Mouse (Mus musculus) embryonic facial prominence, embryonic 14.5 days (tissue): Measurements from ENCODE around the gene 2310057N15Rik. TPM values are rescaled to one million over a fixed set of nuclear protein-coding genes. Genes with fewer than 3 reads are reported as not detected.
"Not testable (repeated sequence)": the region's sequence is repeated elsewhere in the genome, so short reads cannot be mapped to it uniquely, and the experiment has no call there.

Source experiments
- ATAC-seq: fragments of 200-750 bp; cut with Nextera tagmentation; 2 replicates; pipeline ENCODE4 v1.8.0; 2017; ENCODE audit warnings: low read depth, moderate number of reproducible peaks, moderate TSS enrichment
- DNase-seq: peaks from one replicate; pipeline ENCODE4 v3.0.0-alpha.2; 2015; ENCODE audit warnings: low spot score
- H3K27ac ChIP-seq: fragments of 300-500 bp; sonication (generic); replicated peaks from 2 replicates; pipeline ENCODE4 v1.5.1; 2014; ENCODE audit warnings: low read depth, mild to moderate bottlenecking, low read length, moderate library complexity
- H3K27me3 ChIP-seq: fragments of 300-500 bp; sonication (generic); replicated peaks from 2 replicates; pipeline ENCODE4 v1.6.1; 2014; ENCODE audit warnings: low read length; ENCODE audit not compliant: control insufficient read depth, insufficient read depth
- H3K36me3 ChIP-seq: fragments of 300-500 bp; sonication (generic); 2 replicates; pipeline ENCODE4 v1.6.1; 2014; ENCODE audit warnings: low read length, mixed read lengths; ENCODE audit not compliant: control insufficient read depth, insufficient read depth
- H3K4me1 ChIP-seq: fragments of 300-500 bp; sonication (generic); 2 replicates; pipeline ENCODE4 v1.6.1; 2014; ENCODE audit warnings: antibody characterized with exemption, low read length; ENCODE audit not compliant: control insufficient read depth, insufficient read depth
- H3K4me2 ChIP-seq: fragments of 300-500 bp; sonication (generic); 2 replicates; pipeline ENCODE4 v1.6.1; 2014; ENCODE audit warnings: low read depth, mild to moderate bottlenecking, low read length, moderate library complexity, mixed read lengths
- H3K4me3 ChIP-seq: fragments of 300-500 bp; sonication (generic); 2 replicates; pipeline ENCODE4 v1.5.1; 2014; ENCODE audit warnings: low read depth, mild to moderate bottlenecking, low read length
- H3K9ac ChIP-seq: fragments of 300-500 bp; sonication (generic); 2 replicates; pipeline ENCODE4 v1.6.1; 2014; ENCODE audit warnings: low read depth, mild to moderate bottlenecking, low read length, moderate library complexity, mixed read lengths
- H3K9me3 ChIP-seq: fragments of 300-500 bp; sonication (generic); 2 replicates; pipeline ENCODE4 v1.6.1; 2016; ENCODE audit warnings: low read length; ENCODE audit not compliant: control insufficient read depth
- WGBS: fragments of 180-500 bp; shearing (Covaris S2); extraction: QIAGEN DNeasy Blood & Tissue Kit; methylation state at CpG from one replicate; pipeline ENCODE4 v1.1.7; 2014; 5-methylcytosine and 5-hydroxymethylcytosine counted together
- polyA plus RNA-seq: library from polyadenylated mRNA; unstranded; fragments of >200 nt; fragmentation: Nextera tagmentation; extraction: Ambion mirVana; gene quantifications from 2 replicates; pipeline ENCODE4 v1.2.1, GENCODE M21; 2014

Gene 2310057N15Rik
- polyA plus RNA-seq: not detected in 2 replicates

DNA sequence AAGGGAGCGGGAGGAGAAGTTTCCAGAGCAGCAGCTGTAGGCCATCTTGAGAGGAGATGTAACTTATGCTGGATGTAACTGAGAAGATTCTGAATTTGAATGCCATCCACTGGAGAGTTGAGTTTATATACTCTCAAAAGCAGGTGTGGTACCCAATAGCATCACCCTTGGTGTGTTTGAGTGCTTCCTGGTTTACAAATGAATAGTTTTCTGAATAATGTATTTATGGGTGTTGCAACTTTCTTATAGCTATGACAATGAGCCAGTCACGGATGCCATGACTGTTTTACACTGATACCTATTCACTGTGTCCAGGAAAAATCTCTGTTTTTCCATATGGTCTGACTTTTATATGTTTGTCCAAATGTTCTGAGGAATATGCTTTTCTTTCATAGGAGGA, at the start of gene 2310057N15Rik:
TSS of gene 2310057N15Rik (minus strand) at position 101 of the 400 bp plus-strand sequence.
- 80% methylated on average over 2 of the region's 2 CpGs for WGBS
- ATAC-seq: no peak
- no peaks in the 10 kb centered on the region for H3K9me3 ChIP-seq

DNA sequence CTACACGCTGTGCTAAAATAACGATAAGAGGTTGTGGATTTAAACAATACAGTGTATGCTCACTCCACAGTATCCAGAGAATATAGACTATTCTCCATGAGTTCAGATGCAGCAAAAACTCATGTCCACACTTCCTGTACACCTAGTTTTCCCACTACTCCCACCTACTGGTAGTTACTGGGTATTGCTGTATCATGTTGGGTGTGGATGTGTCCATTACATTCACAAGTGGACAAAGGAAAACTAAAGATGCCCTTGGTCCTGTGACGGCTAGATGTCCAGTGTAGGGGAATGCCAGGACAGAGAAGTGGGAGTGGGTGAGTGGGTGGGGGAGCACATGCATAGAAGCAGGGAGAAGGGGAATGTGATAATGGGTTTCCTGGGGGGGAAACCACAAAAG, 49.7 kb upstream of the 2310057N15Rik start:
- Histone ChIP-seq H3K9ac (no peak overlapping the region), H3K36me3 (no peaks in the 10 kb centered on the region), H3K27ac (no peak overlapping the region), H3K9me3 (no peaks in the 10 kb centered on the region), H3K4me3 (no peak overlapping the region), H3K27me3 (no peaks in the 10 kb centered on the region), H3K4me2 (no peak overlapping the region), H3K4me1 (no peaks in the 10 kb centered on the region)
- peak; percentile 15 for DNase-seq
- WGBS: 78% methylated on average over 3 of the region's 3 CpGs
- no peak for ATAC-seq

More for the DNA sequence above, at the start of gene 2310057N15Rik:
- H3K4me1 ChIP-seq: no peaks in the 10 kb centered on the region
- no peak within 1 kb of the TSS for H3K4me3 ChIP-seq
- H3K27me3 ChIP-seq: no peaks in the 10 kb centered on the region
- no peak within 1 kb of the TSS for H3K9ac ChIP-seq
- H3K36me3 ChIP-seq: no peaks in the 10 kb centered on the region
- no peak for DNase-seq
- H3K27ac ChIP-seq: no peak within 1 kb of the TSS
- H3K4me2 ChIP-seq: no peak within 1 kb of the TSS

DNA sequence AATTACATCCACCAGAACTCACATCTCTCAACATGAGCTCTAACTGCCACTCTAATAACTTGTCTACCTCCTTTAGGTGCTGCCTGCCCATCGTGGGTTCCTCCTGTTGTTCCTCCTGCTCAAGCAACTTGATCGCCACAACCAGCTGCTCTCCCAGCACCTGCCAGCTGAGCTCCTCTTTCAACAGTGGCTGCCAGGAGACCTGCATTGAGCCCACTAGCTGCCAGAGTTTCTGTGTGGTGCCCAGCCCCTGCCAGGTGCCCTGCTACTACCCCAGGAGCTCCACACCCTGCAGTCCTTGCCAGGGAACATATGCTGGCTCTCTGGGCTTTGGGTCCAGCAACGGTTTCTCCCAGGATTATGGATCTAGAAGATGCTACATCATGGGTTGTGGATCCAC, 46.1 kb upstream of the 2310057N15Rik start, which contains the start of gene Krtap15:
TSS of gene Krtap15 (plus strand) at position 150 of the 400 bp plus-strand sequence.
- 69% methylated on average over 3 of the region's 3 CpGs for WGBS
- DNase-seq (no peak), ATAC-seq (peak; percentile 44; the same call in 1 of the 2 replicates)

DNA sequence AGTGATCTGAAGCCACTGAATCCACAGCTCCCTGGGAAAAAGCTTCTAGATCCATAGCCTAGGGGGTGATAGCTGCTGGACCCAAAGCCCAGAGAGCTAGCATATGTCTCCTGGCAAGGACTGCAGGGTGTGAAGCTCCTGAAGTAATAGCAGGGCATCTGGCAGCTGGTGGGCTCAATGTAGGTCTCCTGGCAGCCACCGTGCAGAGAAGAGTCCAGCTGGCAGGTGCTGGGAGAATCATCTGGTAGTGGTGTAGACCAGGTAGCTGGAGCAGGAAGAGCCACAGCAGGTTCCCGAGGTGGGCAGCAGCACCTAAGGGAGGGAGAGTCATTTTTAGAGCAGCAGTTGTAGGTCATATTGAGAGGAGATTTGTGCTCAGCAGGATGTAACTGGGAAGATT, 37.8 kb upstream of the 2310057N15Rik start, which contains the start of gene Gm20741:
TSS of gene Gm20741 (minus strand) at position 394 of the 400 bp plus-strand sequence.
- Histone ChIP-seq H3K27me3 (no peaks in the 10 kb centered on the region), H3K9me3 (no peaks in the 10 kb centered on the region), H3K4me2 (no peak within 1 kb of the TSS), H3K4me3 (no peak within 1 kb of the TSS), H3K27ac (no peak within 1 kb of the TSS), H3K9ac (no peak within 1 kb of the TSS), H3K36me3 (no peaks in the 10 kb centered on the region), H3K4me1 (no peaks in the 10 kb centered on the region)
- DNase-seq (no peak), ATAC-seq (no peak)
- 72% methylated on average over 2 of the region's 2 CpGs for WGBS

More for the DNA sequence above, 46.1 kb upstream of the 2310057N15Rik start, which contains the start of gene Krtap15:
- Histone ChIP-seq H3K9ac (no peak within 1 kb of the TSS), H3K9me3 (no peaks in the 10 kb centered on the region), H3K36me3 (no peaks in the 10 kb centered on the region), H3K27ac (no peak within 1 kb of the TSS), H3K4me2 (no peak within 1 kb of the TSS), H3K4me3 (no peak within 1 kb of the TSS), H3K4me1 (no peaks in the 10 kb centered on the region), H3K27me3 (no peaks in the 10 kb centered on the region)

DNA sequence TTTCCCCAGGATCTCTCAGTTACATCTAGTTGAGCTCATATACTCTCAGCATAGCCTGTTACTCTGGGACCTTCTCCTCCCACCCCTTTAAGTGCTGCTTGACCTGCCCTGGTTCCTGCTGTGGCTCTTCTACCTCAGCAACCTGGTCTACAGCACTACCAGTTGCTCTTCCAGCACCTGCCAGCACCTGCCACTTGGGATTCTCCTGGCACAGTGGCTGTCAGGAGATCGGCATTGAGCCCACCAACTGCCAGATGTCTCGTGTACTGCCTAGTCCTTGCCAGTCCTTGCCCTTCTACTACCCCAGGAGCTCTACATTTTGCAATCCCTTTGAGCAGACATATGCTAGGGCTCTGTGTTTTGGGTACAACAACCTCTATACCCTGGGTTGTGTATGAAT, 12.8 kb upstream of the 2310057N15Rik start:
- Histone ChIP-seq H3K9me3 (0 out of 2 replicates have a peak, but pooled peaks cover 3% of the 10 kb centered on the region), H3K36me3 (no peaks in the 10 kb centered on the region), H3K27ac (no peak overlapping the region), H3K4me3 (no peak overlapping the region), H3K4me1 (no peaks in the 10 kb centered on the region), H3K4me2 (no peak overlapping the region), H3K9ac (no peak overlapping the region), H3K27me3 (no peaks in the 10 kb centered on the region)
- DNase-seq: no peak
- 74% methylated on average over 2 of the region's 2 CpGs for whole genome bisulfite sequencing
- no peak for ATAC-seq

DNA sequence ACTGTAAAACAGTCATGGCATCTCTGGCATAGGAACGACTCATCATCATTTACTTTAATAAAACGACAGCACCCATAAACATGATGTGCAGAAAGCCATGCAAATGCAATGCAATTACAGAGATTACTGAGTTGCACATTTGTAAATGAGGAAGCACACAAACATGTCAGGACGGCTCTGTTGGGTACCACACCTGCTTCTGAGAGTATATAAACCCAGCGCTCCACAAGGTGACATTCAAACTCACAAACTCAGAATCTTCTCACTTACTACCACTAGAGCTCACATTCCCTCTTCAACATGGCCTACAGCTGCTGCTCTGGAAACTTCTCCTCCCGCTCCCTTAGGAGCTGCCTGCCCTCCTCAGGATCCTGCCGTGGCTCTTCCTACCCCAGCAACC, 3.6 kb upstream of the 2310057N15Rik start, which contains the start of gene Gm5965:
TSS of gene Gm5965 (plus strand) at position 301 of the 400 bp plus-strand sequence.
- WGBS: 83% methylated on average over 5 of the region's 6 CpGs
- no peak within 1 kb of the TSS for H3K4me3 ChIP-seq
- no peak within 1 kb of the TSS for H3K27ac ChIP-seq
- H3K4me2 ChIP-seq: no peak within 1 kb of the TSS
- DNase-seq (no peak), ATAC-seq (no peak)
- no peak within 1 kb of the TSS for H3K9ac ChIP-seq
- no peaks in the 10 kb centered on the region for H3K4me1 ChIP-seq
- no peaks in the 10 kb centered on the region for H3K9me3 ChIP-seq
- H3K27me3 ChIP-seq: no peaks in the 10 kb centered on the region
- H3K36me3 ChIP-seq: no peaks in the 10 kb centered on the region

DNA sequence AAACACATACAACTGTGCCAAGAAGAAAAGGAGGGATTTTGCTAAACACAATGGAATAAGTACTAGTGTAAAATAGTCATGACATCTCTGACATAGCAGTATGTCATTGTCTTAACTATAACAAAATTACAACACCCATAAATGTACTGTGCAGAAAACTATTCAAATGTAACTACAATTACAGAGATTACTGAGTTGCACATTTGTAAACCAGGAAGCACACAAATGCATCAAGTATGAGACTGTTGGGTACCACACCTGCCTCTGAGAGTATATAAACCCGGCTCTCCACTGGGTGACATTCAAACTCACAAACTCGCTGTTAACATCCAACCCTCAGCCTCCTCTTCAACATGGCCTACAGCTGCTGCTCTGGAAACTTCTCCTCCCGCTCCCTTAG, 15.5 kb downstream of the 2310057N15Rik start, which contains the start of gene 2310034C09Rik:
TSS of gene 2310034C09Rik (plus strand) at position 301 of the 400 bp plus-strand sequence.
- H3K4me2 ChIP-seq, H3K4me3 ChIP-seq, H3K9ac ChIP-seq, H3K4me1 ChIP-seq, H3K27ac ChIP-seq, H3K36me3 ChIP-seq, ATAC-seq, H3K27me3 ChIP-seq, DNase-seq, H3K9me3 ChIP-seq: not testable (repeated sequence)
- WGBS: 81% methylated on average over 3 of the region's 3 CpGs

DNA sequence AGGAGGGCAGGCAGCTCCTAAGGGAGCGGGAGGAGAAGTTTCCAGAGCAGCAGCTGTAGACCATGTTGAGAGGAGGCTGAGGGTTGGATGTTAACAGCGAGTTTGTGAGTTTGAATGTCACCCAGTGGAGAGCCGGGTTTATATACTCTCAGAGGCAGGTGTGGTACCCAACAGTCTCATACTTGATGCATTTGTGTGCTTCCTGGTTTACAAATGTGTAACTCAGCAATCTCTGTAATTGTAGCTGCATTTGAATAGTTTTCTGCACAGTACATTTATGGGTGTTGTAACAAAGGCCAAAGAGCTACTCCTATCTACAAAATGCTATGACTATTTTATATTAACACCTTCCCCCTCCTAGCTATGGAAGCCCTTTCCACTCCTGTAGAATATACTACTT, 22.5 kb downstream of the 2310057N15Rik start, which contains the start of gene Krtap13:
TSS of gene Krtap13 (minus strand) at position 101 of the 400 bp plus-strand sequence.
- not testable (repeated sequence) for ATAC-seq, H3K9ac ChIP-seq, DNase-seq, H3K27me3 ChIP-seq, H3K4me2 ChIP-seq, H3K36me3 ChIP-seq, H3K4me3 ChIP-seq, H3K9me3 ChIP-seq, H3K27ac ChIP-seq, H3K4me1 ChIP-seq
- 83% methylated on average over 2 of the region's 3 CpGs for WGBS

DNA sequence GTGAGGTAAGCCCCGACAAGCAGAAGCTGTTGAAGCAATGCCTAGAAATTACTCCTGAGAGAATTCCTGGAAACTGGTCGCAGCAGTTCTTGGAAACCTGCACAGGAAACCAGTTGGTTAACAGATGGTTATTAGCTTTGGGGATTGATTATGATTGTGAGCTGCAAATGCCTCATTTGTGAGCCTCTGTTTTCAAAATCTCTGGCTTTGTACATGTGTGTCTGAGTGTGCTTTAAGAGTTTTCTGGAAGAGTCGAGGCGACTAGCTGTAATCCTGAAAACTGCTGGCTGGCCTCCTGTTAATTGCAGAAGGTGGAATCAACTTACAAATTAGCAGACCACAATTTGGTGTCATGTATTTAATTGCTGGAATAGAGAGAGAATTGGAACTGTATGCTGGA, 26.1 kb downstream of the 2310057N15Rik start:
- H3K27ac ChIP-seq: no peak overlapping the region
- DNase-seq: peak; percentile 9

More for the DNA sequence above, 26.1 kb downstream of the 2310057N15Rik start:
- H3K4me2 ChIP-seq: no peak overlapping the region
- H3K9me3 ChIP-seq: no peaks in the 10 kb centered on the region
- H3K4me1 ChIP-seq: no peaks in the 10 kb centered on the region
- WGBS: 41% methylated on average over 4 of the region's 4 CpGs
- no peaks in the 10 kb centered on the region for H3K27me3 ChIP-seq
- H3K4me3 ChIP-seq: no peak overlapping the region
- no peak for ATAC-seq
- no peaks in the 10 kb centered on the region for H3K36me3 ChIP-seq
- no peak overlapping the region for H3K9ac ChIP-seq
